Mouse (Mus musculus) CD4-positive helper T cell, adult 2 months (primary cell): Measurements from ENCODE around the gene D8Ertd738e.

Source experiments
- DNase-seq: peaks from one replicate; pipeline ENCODE4 v3.0.0-alpha.2; 2012; ENCODE audit warnings: low read depth, missing footprints, low spot score

The D8Ertd738e gene

DNA sequence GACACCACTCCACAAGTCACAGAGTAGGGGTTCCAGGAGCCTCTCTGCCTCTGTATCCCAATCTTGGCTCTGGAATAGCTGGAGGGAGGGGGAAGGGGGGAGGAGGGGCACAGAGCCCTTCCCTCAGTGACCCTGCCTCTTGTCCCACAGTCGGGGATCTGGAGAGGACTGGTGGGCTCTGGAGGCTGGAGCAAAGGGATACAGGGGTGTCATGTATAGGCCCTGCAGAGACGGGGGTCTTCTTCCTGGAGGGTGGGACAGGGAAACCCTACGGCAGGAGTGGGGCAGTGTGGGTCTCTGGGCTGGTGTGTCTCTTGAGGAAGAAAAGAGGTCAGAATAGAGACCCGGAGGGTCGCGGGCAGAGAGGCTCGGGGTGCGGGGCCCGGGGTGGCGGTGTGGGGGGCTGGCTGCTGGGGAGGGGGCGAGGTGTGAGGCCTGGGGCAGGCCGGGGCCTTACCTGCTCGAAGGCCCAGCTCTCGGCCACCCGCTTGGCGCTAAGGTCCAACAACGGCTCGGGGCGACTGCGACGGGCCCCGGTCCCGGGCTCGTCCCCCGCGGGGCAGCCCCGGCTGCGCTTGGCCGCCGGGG is 13.0 kb downstream of the D8Ertd738e start:
- no peak for DNase-seq

DNA sequence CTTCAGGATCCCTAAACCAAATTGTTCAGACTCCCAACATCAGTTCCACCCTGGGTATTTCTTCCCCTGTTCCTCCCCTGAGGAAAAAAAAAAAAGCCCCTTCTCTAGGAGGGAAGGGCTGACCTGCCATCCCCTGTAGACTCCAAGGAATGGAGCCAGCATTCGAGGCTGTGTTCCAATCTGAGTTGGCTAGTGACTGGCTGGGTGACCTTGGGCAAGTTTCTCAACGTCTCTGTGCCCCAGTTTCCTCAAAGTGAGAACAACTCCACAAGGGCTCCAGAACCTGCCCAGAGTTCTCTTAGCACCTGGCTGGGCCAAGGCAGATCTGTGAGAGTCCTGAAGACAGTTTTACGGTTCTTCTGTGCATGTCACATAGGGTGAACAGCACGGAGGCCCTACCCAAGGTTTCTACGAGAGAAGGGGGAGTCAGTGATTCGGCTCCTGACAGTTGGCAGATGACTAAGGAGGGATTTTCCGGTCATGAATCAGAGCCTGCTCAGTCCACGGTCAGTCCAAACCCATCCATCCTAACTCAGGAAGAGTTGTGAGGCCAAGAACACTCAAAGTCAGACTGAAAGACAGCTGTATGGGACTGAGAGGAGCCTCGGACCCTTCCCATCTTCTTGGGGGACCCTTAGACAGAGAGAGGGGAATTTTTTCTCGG is 13.6 kb downstream of the D8Ertd738e start:
- peak; percentile 35 for DNase-seq

DNA sequence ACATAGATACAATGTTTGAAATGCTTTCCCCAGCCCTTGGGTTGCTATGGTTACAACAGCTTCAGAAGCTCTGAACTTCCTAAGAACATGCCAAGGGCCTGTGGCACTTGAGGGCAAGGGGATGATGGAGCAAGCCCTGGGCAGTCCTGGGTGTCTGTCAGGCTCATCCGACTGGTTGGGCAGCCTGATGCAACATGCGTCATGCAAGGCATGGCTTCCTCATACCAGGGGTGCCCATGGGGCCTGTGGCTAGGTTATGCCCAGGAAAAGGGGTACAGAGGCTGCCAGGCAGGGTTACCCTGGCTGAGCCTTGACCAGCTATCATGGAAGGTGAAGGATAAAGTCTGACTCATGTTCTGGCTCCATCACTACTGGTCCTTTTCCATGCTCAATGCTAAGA is 16.5 kb downstream of the D8Ertd738e start:
- DNase-seq, result no peak

- no peak for DNase-seq
Observed at GRCm38 (mm10) chr8:84230735-84231134, 18.8 kb downstream of the D8Ertd738e start.

DNA sequence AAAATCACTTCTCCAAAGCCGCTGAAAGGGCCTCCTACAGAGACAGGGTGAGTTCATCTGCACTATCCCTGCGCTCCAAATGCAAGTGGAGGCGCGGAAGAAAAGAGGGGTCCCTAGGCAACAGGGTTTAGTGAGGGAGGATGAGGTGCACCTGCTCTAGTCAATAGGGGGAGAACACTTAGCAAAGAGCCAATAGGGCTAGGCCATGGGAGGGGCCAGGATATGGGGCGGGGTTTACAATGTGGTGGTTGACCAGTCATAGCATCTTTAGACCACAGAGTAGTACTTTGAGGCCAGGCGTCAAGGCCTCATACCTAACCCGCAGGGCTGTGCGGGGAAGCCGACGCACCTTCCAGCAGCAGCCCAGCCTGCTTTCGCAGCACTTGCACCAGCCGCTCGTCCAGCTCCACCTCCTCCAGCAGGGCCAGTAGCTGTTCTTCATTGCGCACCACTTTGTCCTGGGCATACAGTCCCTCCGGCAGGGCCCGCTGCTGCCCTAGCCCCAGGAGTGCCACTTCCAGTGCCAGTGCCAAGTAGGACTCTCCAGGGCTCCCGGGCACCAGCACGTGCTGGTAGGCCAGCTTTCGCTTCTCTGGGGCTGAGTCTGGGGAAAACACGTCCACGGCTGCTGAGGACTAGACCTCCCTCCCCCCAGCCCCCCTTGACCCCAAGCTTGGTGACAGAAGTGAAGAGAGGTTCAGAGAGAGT is 26.0 kb downstream of the D8Ertd738e start:
- DNase-seq, result no peak

- DNase-seq, result no peak
Observed at GRCm38 (mm10) chr8:84222566-84223165, 26.9 kb downstream of the D8Ertd738e start.

- no peak for DNase-seq
Observed at GRCm38 (mm10) chr8:84220105-84220504, 29.4 kb downstream of the D8Ertd738e start.

- no peak for DNase-seq
Observed at GRCm38 (mm10) chr8:84218143-84218542, 31.4 kb downstream of the D8Ertd738e start.

GRCm38 (mm10) chr8:84217206-84217605 is 32.3 kb downstream of the D8Ertd738e start:
- DNase-seq, result no peak

GRCm38 (mm10) chr8:84213277-84213676 is 36.2 kb downstream of the D8Ertd738e start:
- DNase-seq, result no peak

- DNase-seq, result no peak
Observed at GRCm38 (mm10) chr8:84211881-84212563, 37.5 kb downstream of the D8Ertd738e start.

- no peak for DNase-seq
Observed at GRCm38 (mm10) chr8:84211202-84211601, 38.3 kb downstream of the D8Ertd738e start.

- DNase-seq, result peak; percentile 80
Observed at GRCm38 (mm10) chr8:84210167-84210791, 39.2 kb downstream of the D8Ertd738e start.

GRCm38 (mm10) chr8:84208381-84209380 is 40.8 kb downstream of the D8Ertd738e start:
- no peak for DNase-seq

GRCm38 (mm10) chr8:84207811-84208210 is 41.7 kb downstream of the D8Ertd738e start:
- peak; percentile 44 for DNase-seq

DNA sequence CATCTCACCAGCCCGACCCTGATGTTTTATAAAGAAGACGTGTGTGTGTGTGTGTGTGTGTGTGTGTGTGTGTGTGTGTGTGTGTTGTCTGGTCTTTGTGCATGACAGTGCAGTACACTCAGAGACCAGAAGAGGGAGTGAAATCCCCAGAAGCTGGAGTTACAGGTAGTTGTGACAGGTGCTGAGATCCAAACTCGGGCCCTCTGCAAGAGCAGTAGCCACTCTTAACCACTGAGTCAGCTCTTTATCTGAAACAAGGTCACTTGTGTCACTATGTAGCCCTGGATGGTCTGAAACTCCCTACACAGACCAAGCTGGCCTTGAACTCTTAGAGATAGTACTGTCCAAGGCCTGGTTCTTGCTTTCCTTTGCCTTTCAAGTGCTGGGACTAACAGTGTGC is 42.9 kb downstream of the D8Ertd738e start:
- no peak for DNase-seq

GRCm38 (mm10) chr8:84205073-84205472 is 44.4 kb downstream of the D8Ertd738e start:
- DNase-seq, result no peak

DNA sequence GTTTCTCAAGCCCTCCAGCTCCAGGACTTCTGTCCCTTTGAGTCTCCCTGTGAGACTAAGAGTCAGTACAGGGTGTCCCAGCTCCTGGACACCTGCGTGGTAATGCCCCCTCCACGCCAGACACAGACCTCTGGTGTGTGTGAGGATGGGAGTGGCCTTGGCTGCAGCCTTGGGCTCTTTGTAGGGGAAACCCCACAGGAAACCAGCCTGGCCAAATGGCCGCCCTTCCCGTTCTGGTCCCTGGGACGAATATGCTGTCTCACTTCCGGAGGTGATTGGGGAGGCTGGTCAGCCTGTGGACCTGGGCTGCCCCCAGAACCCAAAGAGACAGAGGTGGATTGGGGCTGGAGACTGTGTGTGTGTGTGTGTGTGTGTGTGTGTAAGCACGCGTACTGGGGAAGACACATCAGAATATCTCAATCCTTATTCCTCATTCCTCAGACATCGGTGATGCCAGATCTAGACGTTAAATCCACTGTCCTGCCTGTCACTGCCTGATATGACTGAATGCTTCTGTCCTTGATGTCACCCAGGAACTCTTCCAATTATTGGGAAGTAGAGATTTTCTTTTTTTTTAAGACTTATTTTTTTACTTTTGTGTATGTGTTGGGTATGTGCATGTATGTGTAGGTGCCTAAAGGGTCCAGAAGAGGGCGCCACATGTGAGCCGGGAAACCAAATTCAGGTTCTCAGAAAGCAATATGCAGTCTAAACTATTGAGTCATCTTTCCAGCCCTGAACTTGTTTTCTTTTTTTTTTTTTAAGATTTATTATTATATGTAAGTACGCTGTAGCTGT is 45.3 kb downstream of the D8Ertd738e start:
- DNase-seq, result peak; percentile 72
